Comparison of ENCODE assay signal across 9 mouse cellular contexts in the genomic region with DNA sequence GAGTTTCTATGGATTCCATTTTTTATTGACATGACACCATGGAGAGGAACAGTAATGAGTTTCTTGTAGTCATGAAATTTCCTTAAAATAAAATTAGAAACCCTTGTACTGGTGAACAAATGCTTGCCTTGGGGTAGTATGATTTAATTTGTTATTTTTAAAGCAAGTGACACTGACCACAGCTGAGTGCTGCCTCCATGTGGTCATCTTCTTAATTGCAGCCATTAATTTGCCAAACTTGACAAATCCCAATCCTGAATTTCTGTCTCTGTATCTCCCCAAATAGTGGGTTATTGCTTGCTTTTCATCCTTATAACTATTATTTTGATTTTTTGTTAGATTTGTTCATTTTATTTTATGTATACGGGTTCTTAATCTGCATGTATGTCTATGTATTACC. TPM values are rescaled to one million over a fixed set of nuclear protein-coding genes. Genes with fewer than 3 reads are reported as not detected.
A peak's percentile ranks its signal among the peaks of the same experiment; 100 is the strongest.
DNase-seq lines count a peak whose midpoint lies in the region; ATAC-seq and TF ChIP-seq lines count a peak whose summit lies in the region.
"Had no signal": no experiment of that assay in that cellular context is flagged by ENCODE, and none has a peak within 500 bp of the region (broad histone marks: within the 10 kb centered on the region; RNA-seq: fewer than 3 reads in every experiment).

No protein-coding gene starts in this region.

- no peaks in the 10 kb centered on the region for H3K27me3 ChIP-seq in kidney, adult 2 months (replicated peaks; ENCODE audit: control insufficient read depth, insufficient read depth, low read length)
- H3K27me3 ChIP-seq: liver, embryonic 13.5 days had no signal

- H3K4me3 ChIP-seq in kidney, adult 2 months (ENCODE audit: insufficient read depth, low read depth, low read length) = no peak overlapping the region
- H3K4me3 ChIP-seq: liver, embryonic 13.5 days had no signal

- TF ChIP-seq POLR2A in kidney, adult 2 months (IDR thresholded peaks at IDR 0.05; ENCODE audit: low read depth, low read length) = no peak

- peak; percentile 24 for DNase-seq in kidney, adult 2 months
- DNase-seq in kidney, postnatal 14 days = no peak
- DNase-seq in right cerebral cortex, postnatal 14 days = peak; percentile 7
- no peak for DNase-seq in right cerebral cortex, postnatal 25 days
- peak; percentile 25 for DNase-seq in cerebellum, adult 8-10 months
- DNase-seq in retina, postnatal 1 day = peak; percentile 25
- DNase-seq in thymus, postnatal 14 days = no peak
- DNase-seq: liver, embryonic 13.5 days had no signal

- H3K27ac ChIP-seq in kidney, adult 2 months (ENCODE audit: insufficient read depth, low read depth, low read length) = no peak overlapping the region
- H3K27ac ChIP-seq: liver, embryonic 13.5 days had no signal

- no peaks in the 10 kb centered on the region for H3K36me3 ChIP-seq in kidney, adult 2 months (ENCODE audit: control insufficient read depth, insufficient read depth, low read length)
- H3K36me3 ChIP-seq: liver, embryonic 13.5 days had no signal

- 67% methylated on average over 1 of the region's 1 CpGs for WGBS in kidney, adult 2 months

- ATAC-seq in monocyte, adult 5-6 weeks (replicated peaks; ENCODE audit: insufficient number of reproducible peaks, low FRiP score, low TSS enrichment, poor library complexity, severe bottlenecking) = no peak

- no peak for TF ChIP-seq CTCF in kidney, adult 2 months (conservative IDR thresholded peaks at IDR 0.05; ENCODE audit: insufficient read depth, insufficient read length, low read depth, low read length)

- H3K4me1 ChIP-seq in kidney, adult 2 months (ENCODE audit: control insufficient read depth, insufficient read depth, low read length) = no peaks in the 10 kb centered on the region
- H3K4me1 ChIP-seq: liver, embryonic 13.5 days had no signal

RNA-seq across cellular contexts. Expression of gene Unc13c, which starts 59.7 kb away (rescaled TPM):
- 0.18 and 0.28 TPM in 2 replicates for polyA plus RNA-seq in kidney, adult 2 months (2012; rRNA removed)
- not detected in 3 replicates for total RNA-seq in monocyte, adult 5-6 weeks (2017)

Comparison
In these comparisons a context has a peak if more than half of its experiments do, and no peak if none do; other contexts are left out.
1. DNase-seq: peak in kidney, adult 2 months (single experiment), right cerebral cortex, postnatal 14 days (single experiment), cerebellum, adult 8-10 months (single experiment) and retina, postnatal 1 day (single experiment); none in kidney, postnatal 14 days (single experiment), right cerebral cortex, postnatal 25 days (single experiment) and thymus, postnatal 14 days (single experiment).